Mouse (Mus musculus): ENCODE measurements around the gene Apeh.

Gene Apeh

GRCm38 (mm10) chr9:108119891-108120411 is 25.5 kb upstream of the Apeh start:
- DNase-seq (ENCODE audit: extremely low spot score) = no peak

- no peak for DNase-seq (ENCODE audit: extremely low spot score)
Observed at GRCm38 (mm10) chr9:108117143-108117542, 22.7 kb upstream of the Apeh start.

GRCm38 (mm10) chr9:108115290-108116077 is 21.1 kb upstream of the Apeh start:
- no peak for DNase-seq (ENCODE audit: extremely low spot score)

GRCm38 (mm10) chr9:108112719-108113340 is 18.4 kb upstream of the Apeh start:
- DNase-seq (ENCODE audit: extremely low spot score) = no peak

- DNase-seq (ENCODE audit: extremely low spot score) = no peak
Observed at GRCm38 (mm10) chr9:108111593-108112121, 17.3 kb upstream of the Apeh start.

- peak; percentile 35 for DNase-seq (ENCODE audit: extremely low spot score)
Observed at GRCm38 (mm10) chr9:108111101-108111592, 16.7 kb upstream of the Apeh start.

- DNase-seq (ENCODE audit: extremely low spot score) = no peak
Observed at GRCm38 (mm10) chr9:108110160-108110559, 15.8 kb upstream of the Apeh start.

GRCm38 (mm10) chr9:108107867-108108266 is 13.5 kb upstream of the Apeh start:
- DNase-seq (ENCODE audit: extremely low spot score) = no peak

- no peak for DNase-seq (ENCODE audit: extremely low spot score)
Observed at GRCm38 (mm10) chr9:108106090-108106489, 11.7 kb upstream of the Apeh start.

- no peak for DNase-seq (ENCODE audit: extremely low spot score)
Observed at GRCm38 (mm10) chr9:108105549-108105863, 11.1 kb upstream of the Apeh start.

GRCm38 (mm10) chr9:108104766-108105548 is 10.6 kb upstream of the Apeh start:
- DNase-seq (ENCODE audit: extremely low spot score) = peak; percentile 52

- DNase-seq (ENCODE audit: extremely low spot score) = no peak
Observed at GRCm38 (mm10) chr9:108099619-108100018, 5.2 kb upstream of the Apeh start.

- DNase-seq (ENCODE audit: extremely low spot score) = no peak
Observed at GRCm38 (mm10) chr9:108095949-108096712, 1.7 kb upstream of the Apeh start.

- DNase-seq (ENCODE audit: extremely low spot score) = peak; percentile 72
Observed at GRCm38 (mm10) chr9:108095518-108095917, 1.1 kb upstream of the Apeh start.

GRCm38 (mm10) chr9:108094998-108095411 is 599 bp upstream of the Apeh start:
- DNase-seq (ENCODE audit: extremely low spot score) = peak; percentile 66

- DNase-seq (ENCODE audit: extremely low spot score) = no peak
Observed at GRCm38 (mm10) chr9:108093586-108093985, 820 bp downstream of the Apeh start.

- no peak for DNase-seq (ENCODE audit: extremely low spot score)
Observed at GRCm38 (mm10) chr9:108090611-108091120, 3.7 kb downstream of the Apeh start.

- no peak for DNase-seq (ENCODE audit: extremely low spot score)
Observed at GRCm38 (mm10) chr9:108085261-108085660, 9.1 kb downstream of the Apeh start.

- no peak for DNase-seq (ENCODE audit: extremely low spot score)
Observed at GRCm38 (mm10) chr9:108083561-108083960, 10.8 kb downstream of the Apeh start.

GRCm38 (mm10) chr9:108082988-108083431 is 11.4 kb downstream of the Apeh start, which contains the start of gene Rnf123:
Gene Rnf123 (minus strand): TSS chr9:108083346.
- no peak for DNase-seq (ENCODE audit: extremely low spot score)

GRCm38 (mm10) chr9:108082549-108082948 is 11.9 kb downstream of the Apeh start:
- no peak for DNase-seq (ENCODE audit: extremely low spot score)
